Mouse (Mus musculus): ENCODE results near the gene Atp2c2.

Atp2c2 gene

DNA sequence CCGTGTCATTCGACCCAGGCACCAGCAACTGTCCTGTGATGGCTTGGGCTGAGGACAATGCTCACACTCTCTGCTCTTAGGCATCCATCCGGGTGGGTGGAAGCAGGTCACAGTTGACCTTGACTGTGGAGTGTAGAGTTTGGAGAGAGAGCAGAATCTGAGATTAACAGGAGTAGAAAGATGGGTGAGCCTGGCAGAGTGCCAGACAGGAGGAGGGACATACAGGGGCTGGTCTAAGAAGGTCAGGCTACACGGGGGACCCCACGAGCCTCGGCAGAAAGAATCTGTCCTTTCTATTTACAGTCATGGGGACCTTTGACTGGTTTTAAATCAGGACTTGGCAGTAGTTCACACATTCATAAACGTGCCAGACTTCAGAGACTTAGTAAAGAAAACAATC lies 3.2 kb downstream of the Atp2c2 start:
- no peak for DNase-seq (ENCODE audit: low read depth, low spot score)

DNA sequence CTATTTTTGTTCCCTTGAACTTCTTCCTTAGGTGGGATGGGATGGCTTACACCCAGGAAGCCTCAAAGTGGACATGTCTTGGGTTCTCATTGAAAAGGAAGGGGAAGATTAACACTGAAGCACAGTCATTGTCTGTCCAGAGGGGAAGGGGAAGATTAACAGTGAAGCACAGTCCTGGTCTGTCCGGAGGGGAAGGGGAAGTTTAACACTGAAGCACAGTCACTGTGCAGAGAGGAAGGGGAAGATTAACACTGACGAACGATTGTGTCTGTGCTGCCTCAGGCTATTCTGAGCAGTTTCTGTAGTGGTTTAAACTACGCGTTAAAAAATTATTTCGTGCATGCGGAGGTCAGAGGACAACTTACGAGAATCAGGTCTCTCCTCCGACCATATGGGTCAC lies 7.3 kb downstream of the Atp2c2 start:
- DNase-seq (ENCODE audit: low read depth, low spot score): no peak

DNA sequence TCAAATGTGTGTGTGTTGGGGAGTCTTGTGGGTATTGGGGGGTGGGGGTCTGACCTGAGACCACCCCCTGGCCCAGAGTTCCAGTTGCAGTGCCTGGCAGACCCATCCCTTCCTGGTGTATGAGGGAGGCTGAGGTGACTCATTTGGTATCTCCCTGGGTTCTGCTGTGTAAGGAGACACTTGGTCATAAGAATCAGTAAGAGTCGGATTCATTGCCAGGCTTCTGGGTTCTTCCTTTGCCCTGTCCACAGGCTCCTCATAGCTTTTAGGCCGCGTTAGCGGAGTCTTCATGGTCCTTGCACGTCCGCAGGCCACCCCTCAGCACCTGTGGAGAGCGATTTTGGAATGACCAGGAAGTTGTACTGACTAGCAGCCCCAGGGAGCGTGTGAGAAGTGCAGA lies 8.7 kb downstream of the Atp2c2 start:
- DNase-seq (ENCODE audit: low read depth, low spot score): no peak

DNA sequence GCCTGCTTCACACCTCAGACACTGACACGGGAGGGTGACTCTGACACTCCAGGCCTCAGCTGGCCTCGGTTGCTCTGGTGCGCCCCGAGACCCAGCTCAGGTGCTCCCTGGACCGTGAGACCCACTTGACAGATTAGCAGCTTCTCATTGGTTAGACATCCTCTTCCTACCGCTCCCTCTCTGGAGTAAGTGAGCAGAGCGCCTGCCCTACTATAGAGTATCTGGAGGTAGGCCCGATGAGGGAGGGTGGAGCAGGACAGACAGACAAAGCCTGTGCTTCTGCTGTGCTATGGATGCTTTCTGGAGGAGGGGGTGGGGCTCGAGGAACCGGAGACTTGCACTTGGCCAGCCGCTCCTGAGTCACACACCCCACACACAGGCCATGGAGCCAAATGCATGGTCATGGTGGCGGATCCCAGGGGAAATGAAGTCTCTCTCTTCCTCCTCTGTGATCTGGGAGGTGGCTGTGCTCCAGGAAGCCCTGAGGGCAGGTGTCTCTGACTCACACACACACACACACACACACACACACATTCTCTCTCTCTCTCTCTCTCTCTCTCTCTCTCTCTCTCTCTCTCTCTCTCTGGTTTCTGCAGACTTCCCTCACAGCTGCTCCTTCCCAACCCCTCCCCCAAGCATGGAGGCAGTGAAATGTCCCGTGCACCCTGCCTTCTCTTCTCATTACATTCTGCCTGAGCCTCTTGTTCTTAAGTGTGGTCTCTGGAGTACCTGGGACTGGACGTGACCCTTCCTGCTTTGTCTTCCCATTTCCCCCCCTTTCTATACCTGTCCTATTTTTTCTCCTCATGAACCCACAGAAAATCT lies 9.3 kb downstream of the Atp2c2 start:
- no peak for DNase-seq (ENCODE audit: low read depth, low spot score)

DNA sequence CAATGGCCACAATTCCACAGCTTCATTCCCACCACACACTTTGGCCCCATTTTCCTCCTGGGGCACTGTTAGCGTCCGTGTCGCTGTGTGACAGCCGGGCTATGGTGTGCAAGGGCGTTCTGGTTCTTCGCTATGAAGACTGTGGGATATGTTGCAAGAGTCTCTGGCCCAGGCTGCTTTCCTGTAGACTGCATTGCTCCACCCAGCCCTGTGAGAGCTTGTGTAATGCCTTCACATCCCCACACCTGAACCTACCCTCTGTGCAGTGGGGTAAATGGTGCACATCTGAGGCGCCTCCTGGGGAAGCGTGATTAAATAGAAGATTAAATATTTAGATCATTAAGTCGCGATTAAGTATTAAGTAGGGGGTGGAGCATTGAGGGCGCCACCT lies 9.9 kb downstream of the Atp2c2 start:
- no peak for DNase-seq (ENCODE audit: low read depth, low spot score)

DNA sequence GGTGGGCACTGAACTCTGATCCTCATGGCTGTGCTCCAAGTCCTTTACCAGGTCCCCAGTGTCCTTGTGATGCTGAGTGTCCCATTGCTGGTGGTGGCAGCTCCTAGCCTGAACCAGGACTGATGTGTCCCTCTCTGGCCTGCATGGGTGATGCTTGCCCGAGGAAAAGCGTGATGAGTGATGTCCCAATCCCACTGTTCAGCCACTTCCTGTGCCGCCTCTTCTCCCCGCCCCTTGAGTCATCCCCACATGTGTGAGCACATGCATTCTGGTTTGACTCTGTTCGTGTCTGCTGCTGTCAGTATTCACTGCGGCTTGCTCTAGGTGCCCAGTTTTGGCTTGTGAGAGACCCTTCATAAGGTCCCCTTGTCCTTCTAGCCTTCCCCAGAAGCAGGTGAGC lies 12.4 kb downstream of the Atp2c2 start:
- DNase-seq (ENCODE audit: low read depth, low spot score): no peak

DNA sequence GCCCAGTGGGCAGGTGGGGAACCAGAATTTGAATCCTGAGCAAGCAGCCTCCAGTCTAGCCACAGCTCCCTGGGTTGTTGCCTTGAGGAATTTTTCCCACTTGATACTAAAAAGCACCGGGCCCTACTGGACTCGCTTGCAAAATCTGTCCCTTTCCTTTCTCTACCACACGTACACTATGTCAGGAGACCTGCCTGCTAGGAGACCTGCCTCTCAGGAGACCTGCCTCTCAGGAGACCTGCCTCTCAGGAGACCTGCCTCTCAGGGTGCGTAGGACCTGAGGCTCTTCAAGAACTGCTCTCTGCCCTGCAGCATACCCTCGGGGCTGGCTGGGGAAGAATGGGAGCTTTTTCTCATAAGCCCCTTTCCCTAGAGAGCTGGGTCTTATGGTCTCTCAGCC lies 13.6 kb downstream of the Atp2c2 start:
- DNase-seq (ENCODE audit: low read depth, low spot score): no peak

DNA sequence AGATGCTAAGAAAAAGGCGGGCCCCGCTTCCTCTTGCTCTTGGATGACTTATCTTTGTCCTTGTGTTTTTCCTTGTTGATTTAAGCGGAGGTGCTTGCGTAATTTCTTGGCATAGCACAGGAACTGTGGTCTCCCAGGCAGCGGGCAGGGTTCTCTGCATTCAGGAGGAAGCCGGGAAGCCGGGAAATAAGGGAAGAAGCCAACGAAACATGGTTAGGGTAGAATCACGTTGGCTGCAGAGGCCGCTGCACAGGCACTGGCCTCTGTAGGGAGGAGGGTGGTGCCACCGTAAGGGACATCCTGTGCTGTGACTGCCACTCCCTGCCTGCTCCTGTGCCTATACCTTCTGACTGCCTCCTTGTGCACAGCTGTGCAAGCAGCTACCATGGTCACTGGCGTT lies 15.4 kb downstream of the Atp2c2 start:
- DNase-seq (ENCODE audit: low read depth, low spot score): no peak

DNA sequence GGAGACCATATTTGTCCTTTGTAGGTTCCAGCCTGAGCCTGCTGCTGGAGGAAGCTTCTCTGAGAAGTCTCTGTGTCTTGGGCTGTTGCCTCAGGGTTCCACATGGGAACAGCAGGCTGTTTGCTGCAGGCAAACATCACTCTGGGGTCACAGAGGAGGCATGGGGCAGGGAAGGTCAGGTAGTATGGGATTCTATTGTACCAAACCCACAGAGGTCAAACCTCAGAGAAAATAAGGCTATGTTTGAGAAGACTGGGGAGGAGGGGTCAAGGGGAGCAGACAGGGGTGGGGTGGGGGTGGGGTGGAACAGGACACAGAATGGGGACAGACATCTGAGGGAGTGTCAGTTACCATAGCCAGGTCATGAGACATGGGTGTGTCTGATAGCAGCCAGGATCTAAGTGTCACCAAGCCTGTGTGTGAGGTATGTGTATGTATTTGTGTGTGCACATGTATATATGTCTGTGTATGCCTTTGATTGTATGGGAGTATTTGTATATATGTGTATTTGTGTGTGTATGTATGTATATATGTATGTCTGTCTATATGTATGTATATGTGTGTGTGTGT lies 17.0 kb downstream of the Atp2c2 start:
- no peak for DNase-seq (ENCODE audit: low read depth, low spot score)

DNA sequence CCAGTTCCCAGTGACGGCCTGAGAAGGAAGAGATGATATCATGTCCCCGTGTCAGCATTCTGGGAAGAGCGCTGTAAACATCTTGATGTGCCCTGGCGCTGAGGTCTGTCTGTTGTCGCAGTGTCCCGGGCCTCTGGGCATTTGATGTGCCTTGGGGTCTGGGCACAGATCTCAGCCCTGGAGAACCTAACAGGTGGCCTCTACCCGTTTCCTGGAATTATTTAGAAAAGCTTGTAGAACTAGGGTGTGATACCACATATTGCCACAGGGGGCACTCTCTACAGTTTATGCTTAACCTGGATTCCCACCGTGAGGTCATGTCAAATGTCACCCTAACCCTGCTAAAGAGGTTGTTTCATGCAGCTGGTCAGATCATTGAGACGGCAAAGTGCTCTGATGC lies 18.0 kb downstream of the Atp2c2 start:
- peak; percentile 48 for DNase-seq (ENCODE audit: low read depth, low spot score)

DNA sequence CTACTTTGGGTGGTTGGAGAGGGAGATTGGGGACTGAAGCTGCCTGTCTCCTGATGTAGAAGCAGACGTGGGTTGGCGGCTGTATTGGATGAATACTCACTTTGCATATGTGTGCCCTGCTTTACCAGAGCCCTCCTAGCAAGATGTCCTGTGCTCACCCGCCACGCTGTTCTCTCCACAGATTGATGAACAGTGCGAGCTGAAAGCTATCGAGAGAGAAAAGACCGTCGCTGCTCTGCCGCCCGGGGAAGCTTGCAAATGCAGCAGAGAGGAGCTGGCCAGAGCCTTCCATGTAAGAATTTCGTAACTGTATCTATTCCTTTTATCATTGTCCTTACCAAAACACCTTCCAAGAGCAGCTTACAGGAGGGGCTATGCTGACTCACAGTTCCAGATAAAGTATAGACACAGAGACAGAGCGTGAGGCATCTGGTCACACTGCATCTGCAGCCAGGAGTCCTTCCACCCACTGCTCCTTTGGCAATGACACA lies 19.2 kb downstream of the Atp2c2 start:
- DNase-seq (ENCODE audit: low read depth, low spot score): no peak

DNA sequence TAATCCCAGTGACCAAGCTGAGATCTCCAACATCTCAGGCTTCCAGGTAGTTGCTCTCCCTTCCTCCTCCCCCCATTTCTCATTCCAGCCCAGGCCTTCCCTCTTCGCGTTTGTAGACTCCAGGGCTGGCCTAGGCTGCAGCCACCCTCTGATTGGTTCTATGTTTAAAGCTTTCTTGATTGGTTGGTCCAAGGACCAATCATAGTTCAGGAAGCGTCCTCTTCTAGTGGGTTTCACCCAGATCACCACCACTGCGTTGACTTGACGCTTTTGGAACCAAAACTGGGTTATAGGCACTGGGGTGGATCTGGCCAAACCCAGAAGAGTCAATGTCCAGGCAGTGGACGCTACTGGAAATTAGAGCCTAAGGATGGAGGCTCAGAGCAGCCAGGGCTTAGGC lies 22.5 kb downstream of the Atp2c2 start:
- DNase-seq (ENCODE audit: low read depth, low spot score): no peak

DNA sequence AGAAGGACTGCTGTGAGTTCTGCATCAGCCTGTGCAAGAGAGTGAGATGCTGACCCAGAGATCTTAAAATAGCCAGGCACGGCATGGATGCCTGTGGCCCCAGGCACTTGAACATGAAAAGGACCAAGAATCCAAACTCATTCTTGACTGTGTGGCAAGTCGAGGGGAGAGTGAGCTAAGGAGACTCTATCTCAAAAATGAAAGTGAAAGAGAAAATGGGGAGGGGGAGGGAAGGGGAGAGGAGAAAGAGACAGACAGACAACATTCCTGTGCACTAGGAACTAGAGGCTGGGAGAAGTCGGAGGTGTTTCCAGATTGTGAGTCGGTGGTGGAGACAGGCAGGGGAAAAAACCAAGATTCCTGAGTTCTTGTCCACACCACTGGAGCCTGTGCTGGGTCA lies 23.9 kb downstream of the Atp2c2 start:
- peak; percentile 36 for DNase-seq (ENCODE audit: low read depth, low spot score)

DNA sequence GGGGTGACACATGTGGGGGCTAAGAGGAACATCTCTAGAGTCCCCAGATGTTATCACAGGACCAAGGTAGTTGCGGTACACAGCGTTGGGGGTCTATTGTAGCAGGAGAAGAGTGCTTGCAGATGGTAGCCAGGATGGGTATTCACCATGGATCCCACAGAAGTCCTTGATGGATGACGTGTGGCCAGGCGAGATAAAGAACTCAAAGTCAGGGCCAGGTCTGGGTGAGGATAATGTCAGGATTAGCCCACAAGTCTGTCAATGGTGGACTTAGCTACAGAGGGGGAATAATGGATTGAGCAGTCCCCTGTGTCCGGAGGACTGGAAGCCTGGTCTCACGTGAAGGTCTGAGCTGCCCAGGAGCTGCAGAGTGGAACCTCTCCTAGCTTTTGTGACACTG lies 24.8 kb downstream of the Atp2c2 start:
- no peak for DNase-seq (ENCODE audit: low read depth, low spot score)

DNA sequence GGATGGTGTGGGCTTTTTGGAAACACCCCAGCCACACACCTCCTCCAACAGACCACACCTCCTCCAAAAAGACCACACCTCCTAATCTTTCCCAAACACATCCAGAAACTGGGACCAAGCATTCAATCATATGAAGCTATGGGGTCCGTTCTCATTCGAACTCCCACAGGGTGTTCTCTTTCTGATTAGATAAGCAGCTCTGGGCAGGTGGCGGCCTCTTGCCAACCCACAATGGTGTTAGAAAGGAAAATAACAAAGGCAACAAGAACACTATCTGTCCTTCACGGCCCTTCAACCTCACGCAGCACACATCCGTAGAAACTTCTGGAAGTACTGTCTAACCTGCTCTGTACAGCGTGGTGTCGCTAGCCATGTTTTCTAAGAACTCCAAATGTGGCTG lies 27.3 kb downstream of the Atp2c2 start:
- no peak for DNase-seq (ENCODE audit: low read depth, low spot score)

DNA sequence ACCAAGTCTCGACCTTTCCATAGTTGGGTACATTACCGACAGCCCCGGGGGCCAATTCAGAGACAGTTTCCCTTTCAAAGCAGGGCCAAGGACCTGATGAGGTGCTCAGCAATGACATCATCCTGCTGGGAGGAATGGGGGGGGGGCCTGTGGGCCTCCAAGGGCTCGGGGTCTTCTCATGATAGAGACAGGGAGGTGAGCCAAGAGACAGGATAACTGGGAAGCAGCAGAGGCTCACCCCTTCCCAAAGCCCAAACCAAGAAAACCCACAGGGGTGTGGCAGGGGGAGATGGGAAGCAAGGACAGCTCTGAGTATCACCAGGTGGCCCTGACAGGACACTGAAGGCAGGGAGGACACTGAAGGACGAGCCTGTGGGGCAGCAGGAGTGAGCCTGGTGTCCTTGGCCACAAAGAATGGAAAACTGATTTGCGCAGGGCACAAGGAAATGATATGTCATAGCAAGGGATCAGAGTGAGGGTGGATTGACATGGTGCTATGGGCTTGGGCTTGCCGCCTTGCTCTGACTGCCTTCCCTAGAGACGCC lies 28.6 kb downstream of the Atp2c2 start:
- no peak for DNase-seq (ENCODE audit: low read depth, low spot score)

DNA sequence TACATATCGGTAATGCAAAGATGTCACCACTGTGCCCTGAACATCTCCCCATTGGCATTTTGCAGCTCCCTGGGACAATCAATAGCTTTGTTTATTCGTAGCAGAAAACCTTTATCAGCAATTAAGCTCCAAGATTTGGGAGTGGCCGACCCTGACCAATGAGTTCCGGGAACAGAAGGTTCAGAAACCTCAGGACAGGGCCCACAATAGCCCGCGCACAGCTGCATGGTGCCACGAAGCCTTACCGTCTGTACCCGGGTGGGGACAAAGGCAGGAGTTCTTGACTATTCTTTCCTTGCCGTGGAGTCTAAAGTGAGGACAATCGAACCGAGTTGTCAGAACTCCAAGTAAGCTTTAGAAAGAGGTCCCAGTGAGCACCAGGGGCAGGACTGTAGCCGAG lies 32.3 kb downstream of the Atp2c2 start:
- no peak for DNase-seq (ENCODE audit: low read depth, low spot score)

DNA sequence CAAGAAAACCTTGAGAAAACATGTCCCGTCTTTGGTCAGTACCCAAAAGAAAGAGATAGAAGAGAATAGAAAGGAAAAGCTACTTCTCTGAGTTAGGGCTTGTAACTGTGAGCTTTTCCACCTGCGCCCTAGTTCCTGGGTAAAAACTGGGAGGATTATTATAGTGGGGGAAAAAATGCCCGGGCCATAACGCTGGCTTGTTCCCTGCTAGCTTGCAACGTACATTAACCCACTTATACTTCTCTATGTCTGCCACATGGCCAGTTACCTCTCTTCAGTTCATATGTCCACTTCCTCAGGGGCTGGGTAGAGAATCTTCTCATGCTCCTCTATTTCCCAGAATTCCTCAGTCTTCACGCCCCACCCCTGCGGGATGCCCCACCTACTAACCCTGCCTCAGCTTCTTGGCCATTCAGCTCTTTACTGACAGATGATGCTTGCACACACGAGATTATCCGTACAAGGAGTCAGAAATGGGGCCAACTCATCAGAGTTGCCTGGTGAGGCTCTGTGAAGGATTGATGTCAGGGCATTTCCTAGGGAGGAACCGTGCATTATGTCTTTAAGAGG lies 36.6 kb downstream of the Atp2c2 start:
- DNase-seq (ENCODE audit: low read depth, low spot score): no peak

DNA sequence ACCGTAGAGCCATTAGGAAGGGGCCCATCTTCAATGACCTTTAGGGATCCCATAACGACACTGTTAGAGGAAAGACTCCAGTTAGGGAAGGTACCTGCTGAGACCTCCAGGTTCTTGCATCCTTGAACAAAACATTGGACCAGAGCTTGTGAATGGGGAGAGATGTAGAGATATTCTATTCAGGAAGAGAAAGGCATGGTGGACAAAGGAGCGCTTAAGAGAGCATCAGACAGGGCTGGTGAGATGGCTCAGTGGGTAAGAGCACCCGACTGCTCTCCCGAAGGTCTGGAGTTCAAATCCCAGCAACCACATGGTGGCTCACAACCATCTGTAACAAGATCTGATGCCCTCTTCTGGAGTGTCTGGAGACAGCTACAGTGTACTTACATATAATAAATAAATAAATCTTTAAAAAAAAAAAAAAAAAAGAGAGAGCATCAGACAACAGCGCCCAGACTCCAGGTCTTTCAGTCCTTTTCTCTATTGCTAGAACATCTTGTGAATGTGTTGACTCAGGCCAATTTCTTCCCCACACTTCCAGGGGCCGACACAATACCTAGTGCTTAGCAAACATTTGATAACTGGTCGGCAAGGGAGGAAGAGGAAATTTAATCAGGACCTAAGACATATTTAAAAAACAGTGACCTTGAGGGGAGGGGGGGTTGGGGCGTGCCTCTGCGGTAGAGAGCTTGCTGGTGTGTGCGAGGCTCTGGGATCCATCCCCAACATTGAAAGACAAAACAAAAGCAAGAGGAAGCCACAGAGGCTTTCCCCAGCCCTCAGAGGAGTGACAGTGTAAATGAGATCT lies 37.5 kb downstream of the Atp2c2 start:
- DNase-seq (ENCODE audit: low read depth, low spot score): no peak

DNA sequence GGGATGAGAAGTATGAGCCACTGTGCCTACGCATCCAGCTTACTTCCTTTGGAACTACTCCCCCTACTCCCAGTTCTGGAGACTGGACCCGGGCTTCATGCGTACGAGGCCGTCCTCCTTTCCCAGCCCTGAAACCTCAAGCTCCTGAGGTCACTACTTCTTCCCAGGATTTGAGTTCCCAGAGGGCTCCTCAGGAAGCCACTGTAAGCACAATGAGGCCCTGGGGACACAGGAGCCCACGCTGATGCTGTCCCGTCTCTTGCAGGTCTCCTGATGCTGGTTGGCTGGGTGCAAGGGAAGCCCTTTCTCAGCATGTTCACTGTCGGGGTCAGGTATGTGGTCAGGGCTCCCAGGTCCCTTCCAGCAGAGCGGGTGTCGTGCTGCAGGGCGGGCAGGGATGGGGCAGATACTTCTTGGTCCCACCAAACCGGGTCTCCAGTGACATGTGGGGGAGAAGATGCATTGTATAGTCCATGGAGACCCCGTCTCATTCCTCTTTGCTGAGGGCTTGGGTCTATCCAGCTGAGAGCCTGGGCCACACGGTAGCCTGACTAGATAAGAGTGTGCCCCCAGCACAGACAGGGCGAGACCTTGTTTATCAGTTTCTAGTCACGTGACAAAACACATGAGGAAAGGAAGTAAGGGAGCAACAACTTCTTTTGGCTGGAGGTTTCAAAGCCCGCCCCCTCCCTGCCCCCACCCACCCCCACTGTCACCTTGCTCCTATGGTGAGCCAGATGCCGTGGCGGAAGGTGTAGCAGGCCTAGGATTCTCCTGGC lies 38.5 kb downstream of the Atp2c2 start:
- no peak for DNase-seq (ENCODE audit: low read depth, low spot score)

DNA sequence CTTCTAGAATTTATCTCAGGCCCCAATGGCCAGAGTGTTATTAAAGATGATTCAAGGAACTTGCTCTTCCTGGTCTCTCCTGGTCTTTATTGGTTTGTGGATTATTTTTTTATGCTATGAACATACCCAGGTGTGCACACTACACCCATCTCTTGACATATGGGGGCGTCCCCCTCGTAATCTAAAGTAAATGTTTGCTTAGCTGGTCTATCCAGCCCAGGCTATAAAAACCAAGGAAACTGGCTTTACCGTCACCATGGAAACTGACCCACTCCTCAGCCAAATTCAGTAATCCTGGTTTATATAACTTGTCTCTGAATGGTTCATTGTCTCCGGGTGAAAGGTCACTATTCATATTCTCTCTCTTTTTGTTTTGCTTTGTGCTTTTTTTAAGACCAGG lies 40.8 kb downstream of the Atp2c2 start:
- no peak for DNase-seq (ENCODE audit: low read depth, low spot score)

Data from CD4-positive helper T cell, adult 2 months (primary cell).